Mouse (Mus musculus): ENCODE data around the gene Snx9. TPM values are rescaled to one million over a fixed set of nuclear protein-coding genes. Genes with fewer than 3 reads are reported as not detected.

The Snx9 gene
- polyA plus RNA-seq, 1 experiment from 2014 or later = 20.8 TPM

GRCm38 (mm10) chr17:5850476-5850875 is 9.3 kb downstream of the Snx9 start:
- Histone ChIP-seq H3K36me3 (peaks cover 2% of the 10 kb centered on the region; the same call in 1 of the 2 replicates), H3K27ac (no peak overlapping the region), H3K27me3 (no peaks in the 10 kb centered on the region), H3K9ac (no peak overlapping the region), H3K9me3 (replicated peaks) (no peaks in the 10 kb centered on the region), H3K4me2 (replicated peaks) (no peak overlapping the region), H3K4me3 (no peak overlapping the region), H3K4me1 (peaks cover 21% of the 10 kb centered on the region)
- WGBS = 96% methylated on average over 3 of the region's 3 CpGs
- ATAC-seq (ENCODE audit: low FRiP score) = no peak

GRCm38 (mm10) chr17:5853936-5854335 is 12.8 kb downstream of the Snx9 start:
- Histone ChIP-seq H3K4me2 (replicated peaks) (no peak overlapping the region), H3K4me1 (peaks cover 9% of the 10 kb centered on the region), H3K27me3 (no peaks in the 10 kb centered on the region), H3K4me3 (no peak overlapping the region), H3K27ac (no peak overlapping the region), H3K9ac (no peak overlapping the region), H3K9me3 (replicated peaks) (no peaks in the 10 kb centered on the region), H3K36me3 (peaks cover 2% of the 10 kb centered on the region; the same call in 1 of the 2 replicates)
- WGBS = 97% methylated on average over 13 of the region's 13 CpGs
- ATAC-seq (ENCODE audit: low FRiP score) = no peak

DNA sequence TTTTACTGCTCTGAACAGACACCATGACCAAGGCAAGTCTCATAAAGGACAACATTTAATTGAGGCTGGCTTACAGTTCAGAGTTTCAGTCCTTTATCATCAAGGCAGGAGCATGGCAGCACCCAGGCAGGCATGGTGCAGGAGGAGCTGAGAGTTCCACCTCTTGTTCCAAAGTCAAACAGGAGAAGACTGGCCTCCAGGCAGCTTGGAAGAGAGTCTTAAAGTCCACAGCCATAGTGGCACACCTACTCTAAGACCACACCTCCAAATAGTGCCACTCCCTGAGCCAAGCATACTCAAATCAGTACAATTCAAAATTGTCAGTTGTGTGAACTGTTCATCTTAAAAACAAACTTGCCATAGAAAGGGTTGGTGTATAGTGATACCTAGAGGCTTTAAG is 14.4 kb downstream of the Snx9 start:
- no peak for ATAC-seq (ENCODE audit: low FRiP score)
- H3K4me3 ChIP-seq = no peak overlapping the region
- H3K9me3 ChIP-seq (replicated peaks) = no peaks in the 10 kb centered on the region
- H3K27ac ChIP-seq = no peak overlapping the region
- H3K4me1 ChIP-seq = no peaks in the 10 kb centered on the region
- H3K27me3 ChIP-seq = no peaks in the 10 kb centered on the region
- no peak overlapping the region for H3K4me2 ChIP-seq (replicated peaks)
- peaks cover 2% of the 10 kb centered on the region; the same call in 1 of the 2 replicates for H3K36me3 ChIP-seq
- H3K9ac ChIP-seq = no peak overlapping the region

DNA sequence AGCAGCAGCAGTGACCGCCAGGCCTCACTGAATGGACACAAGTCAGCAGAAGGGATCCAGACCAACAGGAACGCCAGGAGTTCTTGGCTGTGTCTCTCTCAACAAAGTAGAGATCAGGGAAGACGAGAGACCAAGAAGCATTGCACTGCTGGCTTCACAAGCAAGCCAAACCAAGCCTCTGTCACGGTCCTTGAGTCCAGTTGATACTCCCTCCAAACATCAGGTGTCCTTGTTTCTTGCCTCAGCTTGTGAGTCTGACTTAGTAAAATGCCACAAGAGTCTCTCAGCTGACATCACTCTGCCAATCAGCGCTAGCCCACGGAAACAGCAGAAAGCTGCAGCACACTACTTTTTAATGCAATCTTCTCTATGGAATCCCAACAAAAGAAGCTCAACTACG is 15.3 kb downstream of the Snx9 start:
- Histone ChIP-seq H3K27ac (no peak overlapping the region), H3K4me1 (no peaks in the 10 kb centered on the region), H3K4me3 (no peak overlapping the region), H3K9ac (no peak overlapping the region), H3K9me3 (replicated peaks) (no peaks in the 10 kb centered on the region), H3K4me2 (replicated peaks) (no peak overlapping the region), H3K27me3 (no peaks in the 10 kb centered on the region), H3K36me3 (peaks cover 2% of the 10 kb centered on the region; the same call in 1 of the 2 replicates)
- WGBS = 95% methylated on average over 7 of the region's 7 CpGs
- ATAC-seq (ENCODE audit: low FRiP score) = no peak

- H3K4me2 ChIP-seq (replicated peaks) = no peak overlapping the region
- H3K9me3 ChIP-seq (replicated peaks) = no peaks in the 10 kb centered on the region
- H3K4me3 ChIP-seq = no peak overlapping the region
- peaks cover 2% of the 10 kb centered on the region for H3K4me1 ChIP-seq
- no peak for ATAC-seq (ENCODE audit: low FRiP score)
- H3K27me3 ChIP-seq = no peaks in the 10 kb centered on the region
- H3K36me3 ChIP-seq = peaks cover 2% of the 10 kb centered on the region; the same call in 1 of the 2 replicates
- WGBS = 95% methylated on average over 11 of the region's 11 CpGs
- no peak overlapping the region for H3K27ac ChIP-seq
- no peak overlapping the region for H3K9ac ChIP-seq
Measured at GRCm38 (mm10) chr17:5857206-5857605, 16.1 kb downstream of the Snx9 start.

GRCm38 (mm10) chr17:5858209-5858608 is 17.1 kb downstream of the Snx9 start:
- Histone ChIP-seq H3K4me1 (peaks cover 10% of the 10 kb centered on the region), H3K9ac (no peak overlapping the region), H3K4me2 (replicated peaks) (no peak overlapping the region), H3K4me3 (no peak overlapping the region), H3K36me3 (peaks cover 2% of the 10 kb centered on the region; the same call in 1 of the 2 replicates), H3K27me3 (no peaks in the 10 kb centered on the region), H3K9me3 (replicated peaks) (no peaks in the 10 kb centered on the region), H3K27ac (no peak overlapping the region)
- ATAC-seq (ENCODE audit: low FRiP score) = no peak
- WGBS = 58% methylated on average over 8 of the region's 8 CpGs

GRCm38 (mm10) chr17:5862285-5862684 is 21.2 kb downstream of the Snx9 start:
- Histone ChIP-seq H3K27ac (no peak overlapping the region), H3K4me2 (replicated peaks) (0 out of 2 replicates have a peak overlapping the region, but pooled peaks have one; percentile 1), H3K27me3 (no peaks in the 10 kb centered on the region), H3K9me3 (replicated peaks) (no peaks in the 10 kb centered on the region), H3K36me3 (no peaks in the 10 kb centered on the region), H3K4me3 (no peak overlapping the region), H3K4me1 (peaks cover 10% of the 10 kb centered on the region), H3K9ac (no peak overlapping the region)
- 15% methylated on average over 6 of the region's 6 CpGs for WGBS
- peak; percentile 43; the same call in 1 of the 2 replicates for ATAC-seq (ENCODE audit: low FRiP score)

GRCm38 (mm10) chr17:5862869-5863268 is 21.7 kb downstream of the Snx9 start:
- Histone ChIP-seq H3K9me3 (replicated peaks) (no peaks in the 10 kb centered on the region), H3K27ac (no peak overlapping the region), H3K4me1 (peaks cover 10% of the 10 kb centered on the region), H3K9ac (no peak overlapping the region), H3K4me3 (no peak overlapping the region), H3K27me3 (no peaks in the 10 kb centered on the region), H3K36me3 (no peaks in the 10 kb centered on the region), H3K4me2 (replicated peaks) (no peak overlapping the region)
- WGBS = 35% methylated on average over 4 of the region's 4 CpGs
- no peak for ATAC-seq (ENCODE audit: low FRiP score)

- H3K36me3 ChIP-seq = no peaks in the 10 kb centered on the region
- H3K27me3 ChIP-seq = no peaks in the 10 kb centered on the region
- ATAC-seq (ENCODE audit: low FRiP score) = no peak
- H3K4me1 ChIP-seq = peaks cover 10% of the 10 kb centered on the region
- H3K9ac ChIP-seq = no peak overlapping the region
- H3K4me3 ChIP-seq = no peak overlapping the region
- no peaks in the 10 kb centered on the region for H3K9me3 ChIP-seq (replicated peaks)
- H3K4me2 ChIP-seq (replicated peaks) = no peak overlapping the region
- H3K27ac ChIP-seq = no peak overlapping the region
- 97% methylated on average over 5 of the region's 5 CpGs for WGBS
Measured at GRCm38 (mm10) chr17:5863745-5864144, 22.6 kb downstream of the Snx9 start.

- 89% methylated on average over 6 of the region's 6 CpGs for whole genome bisulfite sequencing
Measured at GRCm38 (mm10) chr17:5867456-5867855, 26.3 kb downstream of the Snx9 start.

GRCm38 (mm10) chr17:5868319-5869031 is 27.3 kb downstream of the Snx9 start:
- ATAC-seq (ENCODE audit: low FRiP score) = no peak
- H3K4me2 ChIP-seq (replicated peaks) = no peak overlapping the region
- no peaks in the 10 kb centered on the region for H3K9me3 ChIP-seq (replicated peaks)
- 83% methylated on average over 7 of the region's 7 CpGs for whole genome bisulfite sequencing
- H3K9ac ChIP-seq = no peak overlapping the region
- no peaks in the 10 kb centered on the region; the same call in 1 of the 2 replicates for H3K4me1 ChIP-seq
- H3K36me3 ChIP-seq = no peaks in the 10 kb centered on the region
- H3K27ac ChIP-seq = no peak overlapping the region
- no peaks in the 10 kb centered on the region for H3K27me3 ChIP-seq
- H3K4me3 ChIP-seq = no peak overlapping the region

More at GRCm38 (mm10) chr17:5867456-5867855, 26.3 kb downstream of the Snx9 start:
- H3K36me3 ChIP-seq = no peaks in the 10 kb centered on the region
- H3K4me2 ChIP-seq (replicated peaks) = no peak overlapping the region
- H3K9ac ChIP-seq = no peak overlapping the region
- H3K9me3 ChIP-seq (replicated peaks) = no peaks in the 10 kb centered on the region
- no peaks in the 10 kb centered on the region for H3K27me3 ChIP-seq
- H3K4me1 ChIP-seq = peaks cover 6% of the 10 kb centered on the region; the same call in 1 of the 2 replicates
- no peak overlapping the region for H3K27ac ChIP-seq
- no peak for ATAC-seq (ENCODE audit: low FRiP score)
- H3K4me3 ChIP-seq = no peak overlapping the region

DNA sequence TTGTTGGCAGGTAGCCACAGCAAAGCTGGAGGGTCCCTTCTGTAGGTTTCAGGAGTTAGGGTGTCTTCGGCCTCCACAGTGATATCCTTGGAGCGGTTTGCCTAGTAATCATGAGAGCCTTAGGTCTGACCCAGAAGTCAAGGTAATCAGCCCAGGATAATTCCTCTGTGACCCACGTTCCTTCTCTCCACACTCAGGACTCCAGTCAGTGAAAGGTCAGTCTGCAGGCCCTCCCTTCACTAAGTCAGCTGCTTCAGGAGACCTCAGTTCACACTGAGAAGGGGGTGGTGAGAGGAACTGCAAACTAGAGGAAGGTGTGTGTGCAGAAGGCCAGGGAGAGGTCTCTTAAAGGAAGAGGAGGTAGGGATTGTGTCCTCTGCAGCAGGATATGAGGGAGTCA is 28.3 kb downstream of the Snx9 start:
- Histone ChIP-seq H3K9ac (no peak overlapping the region), H3K4me3 (no peak overlapping the region), H3K4me2 (replicated peaks) (no peak overlapping the region), H3K36me3 (no peaks in the 10 kb centered on the region), H3K4me1 (no peaks in the 10 kb centered on the region; the same call in 1 of the 2 replicates), H3K9me3 (replicated peaks) (no peaks in the 10 kb centered on the region), H3K27ac (no peak overlapping the region), H3K27me3 (no peaks in the 10 kb centered on the region)
- WGBS = 85% methylated on average over 3 of the region's 3 CpGs
- no peak for ATAC-seq (ENCODE audit: low FRiP score)

GRCm38 (mm10) chr17:5870002-5870401 is 28.9 kb downstream of the Snx9 start:
- no peak for ATAC-seq (ENCODE audit: low FRiP score)
- H3K36me3 ChIP-seq = no peaks in the 10 kb centered on the region
- no peaks in the 10 kb centered on the region for H3K9me3 ChIP-seq (replicated peaks)
- H3K4me2 ChIP-seq (replicated peaks) = no peak overlapping the region
- no peaks in the 10 kb centered on the region; the same call in 1 of the 2 replicates for H3K4me1 ChIP-seq
- no peak overlapping the region for H3K27ac ChIP-seq
- 84% methylated on average over 5 of the region's 5 CpGs for WGBS
- no peaks in the 10 kb centered on the region for H3K27me3 ChIP-seq
- H3K9ac ChIP-seq = no peak overlapping the region
- no peak overlapping the region for H3K4me3 ChIP-seq

Measured in hindbrain, embryonic 12.5 days (tissue).